Mouse (Mus musculus): ENCODE measurements at regions not wholly inside any gene's neighbourhood (a gene's known extent, or its start where the extent isn't known, plus 50 kb on each side); places are given as distances from the start of the nearest gene placed in this dataset.
A peak's percentile ranks its signal among the peaks of the same experiment; 100 is the strongest.

GRCm38 (mm10) chr1:125149817-125150216 is 285.7 kb downstream of the Actr3 start:
- no peak for DNase-seq (ENCODE audit: low read depth)

GRCm38 (mm10) chr1:125123861-125124260 is 311.7 kb downstream of the Actr3 start:
- DNase-seq (ENCODE audit: low read depth) = no peak

GRCm38 (mm10) chr1:125100596-125100995 is 334.9 kb downstream of the Actr3 start:
- no peak for DNase-seq (ENCODE audit: low read depth)

GRCm38 (mm10) chr1:125084906-125085305 is 350.6 kb downstream of the Actr3 start:
- DNase-seq (ENCODE audit: low read depth) = no peak

- DNase-seq (ENCODE audit: low read depth) = no peak
These were observed 395.8 kb downstream of the Actr3 start for GRCm38 (mm10) chr1:125039572-125040326.

- DNase-seq (ENCODE audit: low read depth) = no peak
These were observed 422.2 kb downstream of the Actr3 start for GRCm38 (mm10) chr1:125013301-125013700.

GRCm38 (mm10) chr1:125011893-125012292 is 423.6 kb downstream of the Actr3 start:
- no peak for DNase-seq (ENCODE audit: low read depth)

- DNase-seq (ENCODE audit: low read depth) = no peak
These were observed 437.9 kb downstream of the Actr3 start for GRCm38 (mm10) chr1:124997577-124997976.

GRCm38 (mm10) chr1:124950849-124951248 is 484.7 kb downstream of the Actr3 start:
- no peak for DNase-seq (ENCODE audit: low read depth)

- no peak for DNase-seq (ENCODE audit: low read depth)
These were observed 531.2 kb downstream of the Actr3 start for GRCm38 (mm10) chr1:124904373-124904772.

- DNase-seq (ENCODE audit: low read depth) = no peak
These were observed 564.4 kb downstream of the Actr3 start for GRCm38 (mm10) chr1:124871148-124871547.

- no peak for DNase-seq (ENCODE audit: low read depth)
These were observed 569.3 kb downstream of the Actr3 start for GRCm38 (mm10) chr1:124866248-124866647.

GRCm38 (mm10) chr1:124845681-124846080 is 589.8 kb downstream of the Actr3 start:
- peak; percentile 1 for DNase-seq (ENCODE audit: low read depth)

GRCm38 (mm10) chr1:124825717-124826116 is 609.8 kb downstream of the Actr3 start:
- no peak for DNase-seq (ENCODE audit: low read depth)

- no peak for DNase-seq (ENCODE audit: low read depth)
These were observed 642.5 kb downstream of the Actr3 start for GRCm38 (mm10) chr1:124793026-124793425.

- DNase-seq (ENCODE audit: low read depth) = no peak
These were observed 644.9 kb downstream of the Actr3 start for GRCm38 (mm10) chr1:124790646-124791045.

GRCm38 (mm10) chr1:124790130-124790529 is 645.4 kb downstream of the Actr3 start:
- no peak for DNase-seq (ENCODE audit: low read depth)

- DNase-seq (ENCODE audit: low read depth) = no peak
These were observed 652.5 kb downstream of the Actr3 start for GRCm38 (mm10) chr1:124783066-124783465.

GRCm38 (mm10) chr1:124777685-124778084 is 657.8 kb downstream of the Actr3 start:
- DNase-seq (ENCODE audit: low read depth) = no peak

GRCm38 (mm10) chr1:124756721-124757120 is 678.8 kb downstream of the Actr3 start:
- no peak for DNase-seq (ENCODE audit: low read depth)

GRCm38 (mm10) chr1:124739777-124740176 is 694.4 kb upstream of the Dpp10 start:
- no peak for DNase-seq (ENCODE audit: low read depth)

GRCm38 (mm10) chr1:124730364-124730763 is 685.0 kb upstream of the Dpp10 start:
- DNase-seq (ENCODE audit: low read depth) = no peak

- peak; percentile 1 for DNase-seq (ENCODE audit: low read depth)
These were observed 672.7 kb upstream of the Dpp10 start for GRCm38 (mm10) chr1:124718065-124718464.

- no peak for DNase-seq (ENCODE audit: low read depth)
These were observed 660.9 kb upstream of the Dpp10 start for GRCm38 (mm10) chr1:124706246-124706645.

Data from c-Kit-positive CD71-positive TER-119-negative erythroid progenitor cells, embryonic 14.5 days (primary cell).